Mouse (Mus musculus) MEL (cell line): ENCODE results near the gene Mymx.

Experiments
- CTCF ChIP-seq, 3 experiments: IDR thresholded peaks in 2 of 3; conservative IDR thresholded peaks in 1 of 3; 2 replicates each; pipeline ENCODE4 v1.5.1; 2011 to 2012; ENCODE audit warnings: low read length in 3 of 3, low read depth in 2 of 3, mild to moderate bottlenecking in 2 of 3, improper control_type of control experiment in 1 of 3, inconsistent platforms in 1 of 3, mixed read lengths in 1 of 3, moderate library complexity in 1 of 3; ENCODE audit not compliant: control insufficient read depth in 1 of 3, insufficient read depth in 1 of 3, poor library complexity in 1 of 3, severe bottlenecking in 1 of 3
- KAT2A ChIP-seq: conservative IDR thresholded peaks from 2 replicates; pipeline ENCODE4 v1.6.1; 2012; ENCODE audit warnings: low read depth, low read length, improper control_type of control experiment, inconsistent platforms

- TF ChIP-seq CTCF (IDR thresholded peaks at IDR 0.05 in 2 of 3, conservative IDR thresholded peaks at IDR 0.05 in 1 of 3; ENCODE audit: control insufficient read depth in 1 of 3, insufficient read depth in 1 of 3, low read depth in 2 of 3, low read length in 3 of 3, poor library complexity in 1 of 3, severe bottlenecking in 1 of 3) (no peak), KAT2A (no peak)
These were observed 14.2 kb upstream of the Mymx start for GRCm38 (mm10) chr17:45616046-45616650.
